Mouse (Mus musculus) heart, embryonic 15.5 days (tissue): ENCODE measurements at regions not wholly inside any gene's neighbourhood (a gene's known extent, or its start where the extent isn't known, plus 50 kb on each side); places are given as distances from the start of the nearest gene placed in this dataset.

Experiments used
- ATAC-seq: fragments of 200-750 bp; cut with Nextera tagmentation; replicated peaks from 2 replicates; pipeline ENCODE4 v1.8.0; 2017; ENCODE audit warnings: low read depth, moderate TSS enrichment; ENCODE audit not compliant: insufficient number of reproducible peaks, insufficient read depth, low FRiP score
- H3K27ac ChIP-seq: fragments of 300-500 bp; sonication (generic); 2 replicates; pipeline ENCODE4 v1.5.1; 2015; ENCODE audit warnings: mild to moderate bottlenecking, inconsistent platforms
- H3K27me3 ChIP-seq: fragments of 300-500 bp; sonication (generic); 2 replicates; pipeline ENCODE4 v1.6.1; 2015; ENCODE audit warnings: inconsistent platforms
- H3K36me3 ChIP-seq: fragments of 300-500 bp; sonication (generic); 2 replicates; pipeline ENCODE4 v1.6.1; 2015; ENCODE audit warnings: mild to moderate bottlenecking, inconsistent platforms
- H3K4me1 ChIP-seq: fragments of 300-500 bp; sonication (generic); replicated peaks from 2 replicates; pipeline ENCODE4 v1.6.1; 2015; ENCODE audit warnings: inconsistent platforms
- H3K4me2 ChIP-seq: fragments of 300-500 bp; sonication (generic); 2 replicates; pipeline ENCODE4 v1.6.1; 2015; ENCODE audit warnings: inconsistent platforms, mild to moderate bottlenecking, moderate library complexity
- H3K4me3 ChIP-seq: fragments of 300-500 bp; sonication (generic); 2 replicates; pipeline ENCODE4 v1.5.1; 2015; ENCODE audit warnings: mild to moderate bottlenecking, inconsistent platforms
- H3K9ac ChIP-seq: fragments of 300-500 bp; sonication (generic); 2 replicates; pipeline ENCODE4 v1.6.1; 2015; ENCODE audit warnings: mild to moderate bottlenecking, inconsistent platforms
- H3K9me3 ChIP-seq: fragments of 300-500 bp; sonication (generic); replicated peaks from 2 replicates; pipeline ENCODE4 v1.6.1; 2016; ENCODE audit warnings: inconsistent platforms
- WGBS: fragments of 180-500 bp; shearing (Covaris S2); methylation state at CpG from one replicate; pipeline ENCODE4 v1.1.7; 2015; ENCODE audit warnings: mixed read lengths; 5-methylcytosine and 5-hydroxymethylcytosine counted together

DNA sequence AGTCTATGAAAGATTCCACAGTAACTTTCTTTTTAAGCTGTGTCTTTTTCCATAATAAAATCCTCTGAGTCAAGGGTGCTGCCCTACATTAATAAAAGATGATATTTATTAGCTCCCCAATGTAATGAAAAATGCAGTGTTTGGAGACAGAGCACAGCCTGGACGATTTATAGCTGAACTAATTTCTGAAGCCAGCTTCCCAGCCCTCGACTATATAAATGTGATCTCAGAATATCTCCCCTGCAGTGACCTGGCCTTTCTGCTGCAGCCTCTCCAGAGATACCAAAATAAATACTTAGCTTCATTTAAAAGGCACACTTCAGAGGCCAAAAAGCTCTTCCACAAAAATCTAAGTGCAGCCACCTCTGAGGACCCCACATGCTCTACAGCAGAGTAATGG lies 534.7 kb downstream of the Zfp619 start:
- Histone ChIP-seq H3K9me3 (no peaks in the 10 kb centered on the region), H3K4me2 (no peak overlapping the region), H3K4me3 (no peak overlapping the region), H3K27ac (no peak overlapping the region), H3K9ac (no peak overlapping the region), H3K27me3 (no peaks in the 10 kb centered on the region), H3K4me1 (no peaks in the 10 kb centered on the region), H3K36me3 (no peaks in the 10 kb centered on the region)
- ATAC-seq = no peak
- WGBS = 46% methylated on average over 2 of the region's 2 CpGs

DNA sequence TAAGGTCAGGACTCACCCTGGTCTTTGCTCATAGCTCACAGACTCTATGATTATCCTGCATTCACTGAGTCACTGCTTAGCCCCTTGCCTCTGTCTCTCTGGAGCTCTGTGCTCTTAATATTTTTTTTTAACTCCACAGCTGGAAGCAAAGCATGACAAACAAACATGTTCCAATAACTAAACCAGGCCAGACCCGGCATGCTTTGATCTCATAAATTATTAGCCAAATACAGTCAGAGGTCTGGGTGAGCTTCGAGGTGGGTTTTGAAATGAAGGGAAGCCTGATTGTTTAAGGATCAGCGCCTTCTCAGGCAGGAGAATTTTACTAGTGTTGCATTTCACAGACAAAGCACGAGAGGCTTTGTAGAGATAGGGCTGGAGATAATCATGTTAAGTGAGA lies 541.3 kb downstream of the Zfp619 start:
- no peak overlapping the region for H3K4me2 ChIP-seq
- no peak for ATAC-seq
- no peaks in the 10 kb centered on the region for H3K4me1 ChIP-seq
- WGBS = 54% methylated on average over 4 of the region's 4 CpGs
- H3K9me3 ChIP-seq = no peaks in the 10 kb centered on the region
- no peaks in the 10 kb centered on the region for H3K36me3 ChIP-seq
- H3K4me3 ChIP-seq = no peak overlapping the region
- H3K9ac ChIP-seq = no peak overlapping the region
- H3K27me3 ChIP-seq = no peaks in the 10 kb centered on the region
- H3K27ac ChIP-seq = no peak overlapping the region

- Histone ChIP-seq H3K9ac (no peak overlapping the region), H3K27me3 (no peaks in the 10 kb centered on the region), H3K27ac (no peak overlapping the region), H3K4me2 (no peak overlapping the region), H3K4me3 (no peak overlapping the region), H3K36me3 (no peaks in the 10 kb centered on the region), H3K9me3 (no peaks in the 10 kb centered on the region), H3K4me1 (no peaks in the 10 kb centered on the region)
- no peak for ATAC-seq
- 33% methylated on average over 2 of the region's 2 CpGs for WGBS
Observed at GRCm38 (mm10) chr7:40064631-40065030, 547.1 kb downstream of the Zfp619 start.

- Histone ChIP-seq H3K9me3 (no peaks in the 10 kb centered on the region), H3K4me1 (no peaks in the 10 kb centered on the region), H3K9ac (no peak overlapping the region), H3K36me3 (no peaks in the 10 kb centered on the region), H3K27me3 (no peaks in the 10 kb centered on the region), H3K4me3 (no peak overlapping the region), H3K4me2 (no peak overlapping the region), H3K27ac (no peak overlapping the region)
- WGBS = 35% methylated on average over 6 of the region's 6 CpGs
- no peak for ATAC-seq
Observed at GRCm38 (mm10) chr7:40065526-40065925, 548.0 kb downstream of the Zfp619 start.

DNA sequence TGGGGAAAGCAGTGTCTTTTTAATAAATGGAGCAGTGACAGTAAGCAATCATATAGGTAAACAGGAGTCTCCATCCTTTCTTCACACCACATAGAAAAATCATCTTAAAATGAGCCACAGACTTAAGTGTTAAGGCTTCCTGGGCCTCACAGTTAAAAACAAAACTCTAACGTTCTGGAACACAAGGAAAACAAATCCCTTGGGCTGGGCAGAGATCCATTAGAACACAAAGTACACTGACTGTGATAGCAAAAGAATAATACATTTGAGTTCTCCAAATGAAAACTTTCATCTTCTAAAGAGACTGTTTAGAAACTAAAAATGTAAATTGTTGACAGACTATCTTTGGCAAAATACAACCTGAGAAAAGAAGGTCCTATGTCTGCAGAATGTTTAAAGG lies 549.8 kb downstream of the Zfp619 start:
- WGBS = 40% methylated on average over 1 of the region's 1 CpGs

DNA sequence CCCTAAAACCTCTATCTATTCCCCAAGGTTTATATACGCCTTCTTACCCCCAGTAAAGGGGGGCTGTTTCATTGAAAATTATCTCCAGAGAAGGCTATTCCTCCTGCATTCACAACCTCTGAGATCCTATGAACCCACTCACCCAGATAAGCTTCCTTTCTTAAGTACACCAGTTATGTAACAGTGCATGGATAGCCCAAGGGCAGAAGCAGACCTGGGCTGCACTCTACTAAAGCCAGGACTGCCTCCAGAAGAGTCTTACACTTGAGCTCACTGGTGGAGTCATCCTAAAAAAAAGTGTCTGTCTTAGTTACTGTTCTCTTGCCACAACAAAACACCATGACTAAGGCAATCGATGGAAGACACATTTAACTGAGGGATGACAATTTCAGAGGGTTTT lies 553.7 kb downstream of the Zfp619 start:
- WGBS = 66% methylated on average over 2 of the region's 2 CpGs

More for the DNA sequence above, 549.8 kb downstream of the Zfp619 start:
- Histone ChIP-seq H3K4me2 (no peak overlapping the region), H3K36me3 (no peaks in the 10 kb centered on the region), H3K27me3 (no peaks in the 10 kb centered on the region), H3K27ac (no peak overlapping the region), H3K4me1 (no peaks in the 10 kb centered on the region), H3K9ac (no peak overlapping the region), H3K9me3 (no peaks in the 10 kb centered on the region), H3K4me3 (no peak overlapping the region)
- ATAC-seq = no peak

GRCm38 (mm10) chr7:40072478-40072877 lies 554.9 kb downstream of the Zfp619 start:
- Histone ChIP-seq H3K4me1 (no peaks in the 10 kb centered on the region), H3K4me3 (no peak overlapping the region), H3K4me2 (no peak overlapping the region), H3K27ac (no peak overlapping the region), H3K9ac (no peak overlapping the region), H3K36me3 (no peaks in the 10 kb centered on the region), H3K27me3 (no peaks in the 10 kb centered on the region), H3K9me3 (no peaks in the 10 kb centered on the region)
- 71% methylated on average over 1 of the region's 1 CpGs for WGBS
- no peak for ATAC-seq

More for the DNA sequence above, 553.7 kb downstream of the Zfp619 start:
- H3K36me3 ChIP-seq = no peaks in the 10 kb centered on the region
- H3K4me1 ChIP-seq = no peaks in the 10 kb centered on the region
- ATAC-seq = no peak
- H3K4me3 ChIP-seq = no peak overlapping the region
- no peaks in the 10 kb centered on the region for H3K27me3 ChIP-seq
- no peak overlapping the region for H3K9ac ChIP-seq
- no peak overlapping the region for H3K4me2 ChIP-seq
- H3K9me3 ChIP-seq = no peaks in the 10 kb centered on the region
- H3K27ac ChIP-seq = no peak overlapping the region

DNA sequence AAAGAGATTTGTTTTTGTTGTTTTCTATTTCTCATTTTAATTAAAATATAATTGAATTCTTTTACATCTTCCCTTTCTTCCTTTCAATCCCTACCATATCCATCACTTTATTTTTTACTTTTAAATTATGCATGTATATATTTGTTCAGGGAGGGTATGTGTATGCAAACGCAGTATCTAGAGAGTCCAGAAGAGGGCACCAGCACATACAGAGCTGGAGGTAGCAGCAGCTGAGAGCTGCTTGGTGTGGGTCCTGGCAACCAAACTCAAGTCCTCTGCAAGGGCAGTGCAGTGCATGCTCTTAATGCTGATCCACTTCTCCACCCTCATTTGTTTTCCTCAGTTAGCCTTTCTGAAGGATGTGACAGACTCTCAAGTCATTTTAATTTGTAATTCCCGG lies 568.7 kb downstream of the Zfp619 start:
- no peak for ATAC-seq
- H3K36me3 ChIP-seq = no peaks in the 10 kb centered on the region
- no peak overlapping the region for H3K4me2 ChIP-seq
- no peak overlapping the region for H3K4me3 ChIP-seq
- 53% methylated on average over 2 of the region's 2 CpGs for WGBS
- no peak overlapping the region for H3K27ac ChIP-seq
- no peaks in the 10 kb centered on the region for H3K9me3 ChIP-seq
- no peaks in the 10 kb centered on the region for H3K4me1 ChIP-seq
- no peak overlapping the region for H3K9ac ChIP-seq
- no peaks in the 10 kb centered on the region for H3K27me3 ChIP-seq

DNA sequence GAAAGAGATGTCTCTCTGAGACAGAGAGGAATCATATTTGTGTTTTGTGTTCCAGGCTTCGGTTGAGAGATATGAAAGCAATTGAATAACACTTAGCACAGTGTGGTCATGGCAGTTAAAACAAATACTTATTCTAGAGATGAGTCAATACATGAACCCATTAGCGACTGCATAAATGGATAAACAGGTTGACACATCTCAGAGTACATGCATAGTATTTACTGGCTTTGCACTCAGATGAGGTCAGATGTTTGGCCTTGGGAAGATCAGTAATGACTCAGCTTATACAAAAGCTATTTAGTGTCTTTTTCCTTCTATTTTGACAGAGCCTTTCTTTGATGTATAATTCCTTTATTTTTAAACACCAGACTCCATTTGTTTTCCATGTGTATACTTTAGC lies 579.5 kb downstream of the Zfp619 start:
- H3K4me2 ChIP-seq = no peak overlapping the region
- WGBS = 77% methylated on average over 2 of the region's 2 CpGs
- no peak overlapping the region for H3K9ac ChIP-seq
- no peaks in the 10 kb centered on the region for H3K4me1 ChIP-seq
- no peaks in the 10 kb centered on the region for H3K27me3 ChIP-seq
- ATAC-seq = no peak
- H3K9me3 ChIP-seq = no peaks in the 10 kb centered on the region
- H3K27ac ChIP-seq = no peak overlapping the region
- H3K36me3 ChIP-seq = no peaks in the 10 kb centered on the region
- H3K4me3 ChIP-seq = no peak overlapping the region

- whole genome bisulfite sequencing = 69% methylated on average over 7 of the region's 7 CpGs
Observed at GRCm38 (mm10) chr7:40103057-40103945, 585.7 kb downstream of the Zfp619 start.

GRCm38 (mm10) chr7:40142906-40143305 lies 625.3 kb downstream of the Zfp619 start:
- no peaks in the 10 kb centered on the region for H3K36me3 ChIP-seq
- H3K4me3 ChIP-seq = no peak overlapping the region
- H3K4me1 ChIP-seq = no peaks in the 10 kb centered on the region
- no peaks in the 10 kb centered on the region for H3K9me3 ChIP-seq
- WGBS = 48% methylated on average over 4 of the region's 4 CpGs
- ATAC-seq = no peak
- no peak overlapping the region for H3K9ac ChIP-seq
- H3K4me2 ChIP-seq = no peak overlapping the region
- H3K27me3 ChIP-seq = no peaks in the 10 kb centered on the region
- no peak overlapping the region for H3K27ac ChIP-seq

More at GRCm38 (mm10) chr7:40103057-40103945, 585.7 kb downstream of the Zfp619 start:
- H3K4me1 ChIP-seq = no peaks in the 10 kb centered on the region
- H3K9me3 ChIP-seq = no peaks in the 10 kb centered on the region
- H3K4me3 ChIP-seq = no peak overlapping the region
- no peak overlapping the region for H3K27ac ChIP-seq
- H3K36me3 ChIP-seq = no peaks in the 10 kb centered on the region
- no peak overlapping the region for H3K9ac ChIP-seq
- ATAC-seq = no peak
- no peaks in the 10 kb centered on the region for H3K27me3 ChIP-seq
- H3K4me2 ChIP-seq = no peak overlapping the region

- Histone ChIP-seq H3K27me3 (no peaks in the 10 kb centered on the region), H3K9me3 (no peaks in the 10 kb centered on the region), H3K36me3 (no peaks in the 10 kb centered on the region), H3K4me1 (no peaks in the 10 kb centered on the region), H3K9ac (no peak overlapping the region), H3K27ac (no peak overlapping the region), H3K4me2 (no peak overlapping the region), H3K4me3 (no peak overlapping the region)
- no peak for ATAC-seq
- 79% methylated on average over 1 of the region's 1 CpGs for WGBS
Observed at GRCm38 (mm10) chr7:40144431-40144830, 626.9 kb downstream of the Zfp619 start.
